Mouse (Mus musculus) liver, adult 2 months (tissue): ENCODE results near the gene Hmgb3. TPM values are rescaled to one million over a fixed set of nuclear protein-coding genes. Genes with fewer than 3 reads are reported as not detected.
"Not testable (repeated sequence)": the region's sequence is repeated elsewhere in the genome, so short reads cannot be mapped to it uniquely, and the experiment has no call there.

Experiments
- DNase-seq: peaks from one replicate; pipeline ENCODE4 v3.0.0-alpha.2; 2011; ENCODE audit warnings: low read depth, low spot score; ENCODE audit errors: extremely low read depth
- H3K27ac ChIP-seq: fragments of 200-500 bp; replicated peaks from 2 replicates; pipeline ENCODE4 v1.5.1; 2012; ENCODE audit warnings: low read depth, mild to moderate bottlenecking, control low read depth, inconsistent platforms, low read length; ENCODE audit not compliant: insufficient read depth
- H3K27me3 ChIP-seq: fragments of 200-500 bp; 2 replicates; pipeline ENCODE4 v1.6.1; 2012; ENCODE audit warnings: mild to moderate bottlenecking, moderate library complexity, low read length, inconsistent platforms; ENCODE audit not compliant: control insufficient read depth, insufficient read depth
- H3K36me3 ChIP-seq: fragments of 200-500 bp; 2 replicates; pipeline ENCODE4 v1.6.1; 2012; ENCODE audit warnings: low read length, inconsistent platforms; ENCODE audit not compliant: control insufficient read depth, insufficient read depth
- H3K4me1 ChIP-seq: fragments of 200-500 bp; 2 replicates; pipeline ENCODE4 v1.6.1; 2011; ENCODE audit warnings: low read length; ENCODE audit not compliant: control insufficient read depth, insufficient read depth
- H3K4me3 ChIP-seq: fragments of 200-500 bp; 2 replicates; pipeline ENCODE4 v1.5.1; 2011; ENCODE audit warnings: low read depth, mild to moderate bottlenecking, control low read depth, low read length, moderate library complexity; ENCODE audit not compliant: insufficient read depth
- H3K79me2 ChIP-seq: fragments of 200-500 bp; 2 replicates; pipeline ENCODE4 v1.6.1; 2012; ENCODE audit warnings: inconsistent platforms, mild to moderate bottlenecking, low read length, moderate library complexity; ENCODE audit not compliant: control insufficient read depth, insufficient read depth
- H3K9ac ChIP-seq: fragments of 200-500 bp; 2 replicates; pipeline ENCODE4 v1.6.1; 2012; ENCODE audit warnings: low read depth, mild to moderate bottlenecking, control low read depth, inconsistent platforms, low read length
- CTCF ChIP-seq: fragments of 200-500 bp; IDR thresholded peaks from 2 replicates; pipeline ENCODE4 v1.5.1; 2011; ENCODE audit warnings: low read depth, low read length, control low read depth
- POLR2A ChIP-seq: fragments of 200-500 bp; IDR thresholded peaks from 2 replicates; pipeline ENCODE4 v1.6.1; 2011; ENCODE audit warnings: low read length, control low read depth; ENCODE audit not compliant: insufficient read depth; ENCODE audit errors: extremely low read depth
- WGBS: fragments of 180-500 bp; shearing (Covaris S2); methylation state at CpG from one replicate; pipeline ENCODE4 v1.1.7; 2018; 5-methylcytosine and 5-hydroxymethylcytosine counted together
- polyA plus RNA-seq: library from polyadenylated mRNA; depleted of rRNA; stranded (reverse); fragments of >200 nt; gene quantifications from 2 replicates; pipeline ENCODE4 v1.2.3, GENCODE M21; 2012; rRNA removed
- total RNA-seq: library from RNA; depleted of rRNA; stranded (reverse); fragments of >200 nt; gene quantifications from 2 replicates; pipeline ENCODE4 v1.2.3, GENCODE M21; 2014; rRNA removed

Hmgb3 gene
- 7.2 and 9.4 TPM in 2 replicates for total RNA-seq
- 2.4 and 3.2 TPM in 2 replicates for polyA plus RNA-seq

- WGBS: 2% methylated on average over 53 of the region's 59 CpGs
- peak; percentile 71 for DNase-seq
Observed at GRCm38 (mm10) chrX:71555415-71556114, at the start of gene Hmgb3. Gene Hmgb3, plus strand, starts transcription at chrX:71555918.

GRCm38 (mm10) chrX:71506591-71506990, 49.1 kb upstream of the Hmgb3 start:
- not testable (repeated sequence) for H3K9ac ChIP-seq, DNase-seq, H3K27me3 ChIP-seq, H3K4me1 ChIP-seq, H3K4me3 ChIP-seq, H3K36me3 ChIP-seq, H3K27ac ChIP-seq, H3K79me2 ChIP-seq
- WGBS: 97% methylated on average over 4 of the region's 4 CpGs

More at GRCm38 (mm10) chrX:71555415-71556114, at the start of gene Hmgb3:
- Histone ChIP-seq H3K4me1 (no peaks in the 10 kb centered on the region), H3K9ac (peak within 1 kb of the TSS; percentile 95), H3K4me3 (peak within 1 kb of the TSS; percentile 98), H3K36me3 (no peaks in the 10 kb centered on the region; the same call in 1 of the 2 replicates), H3K27ac (peak within 1 kb of the TSS; percentile 61), H3K27me3 (no peaks in the 10 kb centered on the region), H3K79me2 (no peaks in the 10 kb centered on the region)
- TF ChIP-seq CTCF: no peak
- peak; percentile 35; the same call in 1 of the 2 replicates for TF ChIP-seq POLR2A

GRCm38 (mm10) chrX:71519252-71519651, 36.5 kb upstream of the Hmgb3 start:
- no peak overlapping the region for H3K4me3 ChIP-seq
- no peak overlapping the region for H3K9ac ChIP-seq
- no peak overlapping the region for H3K27ac ChIP-seq
- TF ChIP-seq CTCF (no peak), POLR2A (no peak)
- H3K27me3 ChIP-seq: no peaks in the 10 kb centered on the region
- no peak for DNase-seq
- WGBS: 92% methylated on average over 4 of the region's 4 CpGs
- no peaks in the 10 kb centered on the region for H3K4me1 ChIP-seq
- H3K36me3 ChIP-seq: no peaks in the 10 kb centered on the region
- H3K79me2 ChIP-seq: no peaks in the 10 kb centered on the region

DNA sequence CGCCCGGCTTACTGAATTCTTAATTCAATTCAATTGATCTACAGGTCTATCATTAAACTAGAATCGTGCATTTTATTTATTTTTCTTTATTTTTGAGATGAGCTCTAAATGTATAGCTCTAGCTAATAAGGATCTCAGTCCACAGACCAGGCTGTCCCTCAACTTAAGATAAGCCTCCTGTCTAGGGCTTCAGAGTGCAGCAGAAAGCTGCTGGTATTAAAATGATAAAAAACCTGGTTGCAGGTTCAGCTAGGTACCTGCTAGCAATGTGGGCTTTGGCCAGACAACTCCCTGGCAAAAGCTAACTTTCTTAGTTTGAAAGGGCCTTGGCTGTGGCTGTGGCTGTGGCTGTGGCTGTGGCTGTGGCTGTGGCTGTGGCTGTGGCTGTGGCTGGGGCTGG, 32.8 kb upstream of the Hmgb3 start:
- DNase-seq: no peak
- TF ChIP-seq CTCF (no peak), POLR2A (no peak)
- Histone ChIP-seq H3K36me3 (no peaks in the 10 kb centered on the region), H3K4me3 (no peak overlapping the region), H3K9ac (no peak overlapping the region), H3K27me3 (no peaks in the 10 kb centered on the region), H3K4me1 (no peaks in the 10 kb centered on the region), H3K27ac (no peak overlapping the region), H3K79me2 (no peaks in the 10 kb centered on the region)
- WGBS: 94% methylated on average over 3 of the region's 3 CpGs

DNA sequence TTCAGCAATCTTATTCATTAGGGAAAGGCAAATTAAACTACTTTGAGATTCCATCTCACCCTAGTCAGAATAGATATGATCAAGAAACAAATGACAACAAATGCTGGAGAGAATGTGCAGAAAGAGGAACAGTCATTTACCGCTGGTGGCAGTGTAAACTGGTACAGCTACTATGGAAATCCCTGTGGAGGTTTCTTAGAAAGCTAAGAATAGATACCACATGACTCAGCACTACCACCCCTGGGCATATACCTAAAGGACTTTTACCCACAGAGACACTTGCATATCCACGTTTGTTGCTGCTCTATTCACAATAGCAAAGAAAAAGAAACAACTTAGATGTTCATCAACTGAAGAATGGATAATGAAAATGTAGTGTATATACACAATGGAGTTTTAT, 31.4 kb upstream of the Hmgb3 start:
- TF ChIP-seq CTCF (no peak), POLR2A (no peak)
- WGBS: 77% methylated on average over 2 of the region's 2 CpGs
- H3K36me3 ChIP-seq: no peaks in the 10 kb centered on the region

GRCm38 (mm10) chrX:71525593-71526299, 30.0 kb upstream of the Hmgb3 start:
- Histone ChIP-seq H3K4me1 (no peaks in the 10 kb centered on the region), H3K4me3 (no peak overlapping the region), H3K27me3 (no peaks in the 10 kb centered on the region), H3K79me2 (no peaks in the 10 kb centered on the region), H3K27ac (no peak overlapping the region), H3K36me3 (no peaks in the 10 kb centered on the region), H3K9ac (no peak overlapping the region)
- 15% methylated on average over 3 of the region's 3 CpGs for WGBS
- no peak for TF ChIP-seq CTCF
- TF ChIP-seq POLR2A: no peak
- no peak for DNase-seq

More for the DNA sequence above, 31.4 kb upstream of the Hmgb3 start:
- no peak overlapping the region for H3K9ac ChIP-seq
- no peaks in the 10 kb centered on the region for H3K27me3 ChIP-seq
- H3K4me1 ChIP-seq: no peaks in the 10 kb centered on the region
- no peak overlapping the region for H3K4me3 ChIP-seq
- H3K27ac ChIP-seq: no peak overlapping the region
- no peaks in the 10 kb centered on the region for H3K79me2 ChIP-seq
- no peak for DNase-seq
